Mouse (Mus musculus): ENCODE results near the gene Ssr2.

- TF ChIP-seq CTCF (IDR thresholded peaks at IDR 0.05; ENCODE audit: low read depth) = no peak
- TF ChIP-seq EP300 (optimal IDR thresholded peaks at IDR 0.05) = no peak
These were observed 26.8 kb downstream of the Ssr2 start for GRCm38 (mm10) chr3:88602466-88602865.

Data from stomach, postnatal 0 days (tissue).